Mouse (Mus musculus) G1E (cell line): Measurements from ENCODE around the gene Olfr733. TPM values are rescaled to one million over a fixed set of nuclear protein-coding genes. Genes with fewer than 3 reads are reported as not detected.

ENCODE experiments used
- ATAC-seq: 2 replicates; pipeline ENCODE4 v1.8.0; 2016; ENCODE audit warnings: mild to moderate bottlenecking; ENCODE audit not compliant: insufficient number of reproducible peaks, poor library complexity, low FRiP score, severe bottlenecking; ENCODE audit errors: extremely low read depth
- DNase-seq: peaks from one replicate; pipeline ENCODE4 v3.0.0; 2012; ENCODE audit warnings: low spot score
- H3K27me3 ChIP-seq: 2 replicates; pipeline ENCODE4 v1.6.1; 2012; ENCODE audit warnings: mild to moderate bottlenecking, low read length, inconsistent platforms; ENCODE audit not compliant: insufficient read depth
- H3K36me3 ChIP-seq: replicated peaks from 2 replicates; pipeline ENCODE3; 2012; ENCODE audit warnings: mild to moderate bottlenecking, inconsistent platforms
- H3K4me1 ChIP-seq: 2 replicates; pipeline ENCODE4 v1.6.1; 2012; ENCODE audit warnings: low read depth, low read length, inconsistent platforms, mixed read lengths; ENCODE audit not compliant: insufficient read depth
- H3K4me3 ChIP-seq: 2 replicates; pipeline ENCODE4 v1.5.1; 2012; ENCODE audit warnings: low read depth, mild to moderate bottlenecking, inconsistent platforms, low read length, moderate library complexity, mixed read lengths
- H3K9me3 ChIP-seq: replicated peaks from 2 replicates; pipeline ENCODE4 v1.6.1; 2012; ENCODE audit warnings: inconsistent platforms
- CTCF ChIP-seq: IDR thresholded peaks from 2 replicates; pipeline ENCODE4 v1.5.1; 2012; ENCODE audit warnings: low read depth, low read length, inconsistent platforms, mixed read lengths
- GATA1 ChIP-seq: IDR thresholded peaks from 2 replicates; pipeline ENCODE4 v1.6.1; 2012; ENCODE audit warnings: borderline replicate concordance, low read length, inconsistent platforms, mixed read lengths
- GATA2 ChIP-seq: IDR thresholded peaks from 2 replicates; pipeline ENCODE4 v1.6.1; 2012; ENCODE audit warnings: low read depth, low read length, inconsistent platforms, borderline replicate concordance
- POLR2AphosphoS5 ChIP-seq: IDR thresholded peaks from 2 replicates; pipeline ENCODE4 v1.6.1; 2012; ENCODE audit warnings: low read depth, low read length, inconsistent platforms; ENCODE audit not compliant: insufficient replicate concordance
- TAL1 ChIP-seq: conservative IDR thresholded peaks from 2 replicates; pipeline ENCODE4 v1.6.1; 2012; ENCODE audit warnings: low read depth, low read length, inconsistent platforms, mixed read lengths
- polyA plus RNA-seq: library from polyadenylated mRNA; stranded (reverse); fragments of >175 nt; gene quantifications from 2 replicates; pipeline ENCODE4 v1.2.3, GENCODE M21; 2012
- total RNA-seq, 2 experiments: library from RNA; stranded (forward) in 1 of 2; stranded (reverse) in 1 of 2; fragments of 200-1000 nt in 1 of 2; fragments of >200 nt in 1 of 2; fragmentation: Nextera tagmentation in 1 of 2; gene quantifications; 2 replicates each; pipeline ENCODE4 v1.2.3; 2014 to 2017

Gene Olfr733
- total RNA-seq (2014; fragmentation: Nextera tagmentation) (not detected in 2 replicates), total RNA-seq (2017) (0.16 TPM in 1 of 2 replicates, not detected in the other), polyA plus RNA-seq (not detected in 2 replicates)

- no peaks in the 10 kb centered on the region for H3K27me3 ChIP-seq
- no peak for TF ChIP-seq GATA2
- TF ChIP-seq GATA1 = no peak
- no peak for TF ChIP-seq TAL1
- TF ChIP-seq CTCF = no peak
- no peak for ATAC-seq
These were observed at the start of gene Olfr733 for GRCm38 (mm10) chr14:50301422-50301821. TSS of gene Olfr733 (minus strand) at chr14:50301522.

DNA sequence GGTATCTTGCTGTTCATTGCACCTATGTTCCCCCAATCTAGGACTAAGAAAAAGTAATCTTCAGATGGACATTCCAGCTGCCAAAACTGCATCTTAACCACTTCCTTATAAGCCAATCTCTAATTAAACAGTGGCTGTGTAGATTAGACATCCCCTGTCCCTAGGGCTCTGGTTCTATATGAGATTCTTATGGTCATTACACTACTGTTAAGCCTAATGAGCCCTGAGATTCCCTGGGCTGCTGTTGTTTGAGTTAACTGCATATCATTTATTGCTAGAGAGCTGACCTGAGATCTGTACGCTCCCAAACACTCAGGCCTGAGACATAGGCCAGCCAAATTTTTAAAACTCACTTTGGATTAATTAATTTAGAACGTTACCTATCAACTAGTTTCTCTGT, 47.5 kb upstream of the Olfr733 start, which contains the start of gene Olfr735:
Olfr735 (minus strand) TSS at position 77 of the 400 bp plus-strand sequence.
- no peak for DNase-seq
- H3K9me3 ChIP-seq = no peaks in the 10 kb centered on the region
- TF ChIP-seq GATA2 (no peak), CTCF (no peak), GATA1 (no peak), POLR2AphosphoS5 (no peak), TAL1 (no peak)
- H3K4me1 ChIP-seq = no peaks in the 10 kb centered on the region
- no peak for ATAC-seq
- no peak within 1 kb of the TSS for H3K4me3 ChIP-seq
- no peaks in the 10 kb centered on the region for H3K27me3 ChIP-seq
- no peaks in the 10 kb centered on the region for H3K36me3 ChIP-seq

More at GRCm38 (mm10) chr14:50301422-50301821, at the start of gene Olfr733:
- Histone ChIP-seq H3K4me1 (no peaks in the 10 kb centered on the region), H3K36me3 (no peaks in the 10 kb centered on the region), H3K4me3 (no peak within 1 kb of the TSS), H3K9me3 (no peaks in the 10 kb centered on the region)
- DNase-seq = no peak

- DNase-seq (no peak), ATAC-seq (no peak)
- no peaks in the 10 kb centered on the region for H3K4me1 ChIP-seq
- H3K9me3 ChIP-seq = no peaks in the 10 kb centered on the region
- H3K4me3 ChIP-seq = no peak within 1 kb of the TSS
- no peaks in the 10 kb centered on the region for H3K27me3 ChIP-seq
- H3K36me3 ChIP-seq = no peaks in the 10 kb centered on the region
- TF ChIP-seq GATA2 (no peak), TAL1 (no peak)
These were observed 25.3 kb upstream of the Olfr733 start, which contains the start of gene Olfr734 for GRCm38 (mm10) chr14:50326661-50327060. TSS of gene Olfr734 (minus strand) at chr14:50326761.

GRCm38 (mm10) chr14:50284106-50284505, 17.2 kb downstream of the Olfr733 start, which contains the start of gene Olfr732:
TSS of gene Olfr732 (minus strand) at chr14:50284206.
- TF ChIP-seq POLR2AphosphoS5 (no peak), GATA2 (no peak), TAL1 (no peak), GATA1 (no peak), CTCF (no peak)
- ATAC-seq = no peak
- Histone ChIP-seq H3K36me3 (no peaks in the 10 kb centered on the region), H3K9me3 (no peaks in the 10 kb centered on the region), H3K27me3 (no peaks in the 10 kb centered on the region), H3K4me3 (no peak within 1 kb of the TSS), H3K4me1 (no peaks in the 10 kb centered on the region)
- no peak for DNase-seq

Other genes starting within 250 kb of the Olfr733 start
- not detected in 2 replicates for gene Olfr726, start 210.6 kb downstream of the Olfr733 start, total RNA-seq (2014; fragmentation: Nextera tagmentation)
- gene Olfr726, start 210.6 kb downstream of the Olfr733 start, total RNA-seq (2017) = 0.27 TPM in 1 of 2 replicates, not detected in the other
- not detected in 2 replicates for gene Olfr726, start 210.6 kb downstream of the Olfr733 start, polyA plus RNA-seq
- not detected in 2 replicates for gene Olfr727, start 178.3 kb downstream of the Olfr733 start, total RNA-seq (2014; fragmentation: Nextera tagmentation)
- gene Olfr727, start 178.3 kb downstream of the Olfr733 start, total RNA-seq (2017) = not detected in 2 replicates
- gene Olfr727, start 178.3 kb downstream of the Olfr733 start, polyA plus RNA-seq = not detected in 2 replicates
- gene Olfr728, start 158.8 kb downstream of the Olfr733 start, total RNA-seq (2014; fragmentation: Nextera tagmentation) = not detected in 2 replicates
- gene Olfr728, start 158.8 kb downstream of the Olfr733 start, total RNA-seq (2017) = 0.22 and 0.23 TPM in 2 replicates
- not detected in 2 replicates for gene Olfr728, start 158.8 kb downstream of the Olfr733 start, polyA plus RNA-seq
- not detected in 2 replicates for gene Olfr729, start 148.6 kb downstream of the Olfr733 start, total RNA-seq (2014; fragmentation: Nextera tagmentation)
- gene Olfr729, start 148.6 kb downstream of the Olfr733 start, total RNA-seq (2017) = under 0.01 and 0.05 TPM in 2 replicates
- gene Olfr729, start 148.6 kb downstream of the Olfr733 start, polyA plus RNA-seq = not detected in 2 replicates
- not detected in 2 replicates for gene Olfr730, start 113.3 kb downstream of the Olfr733 start, total RNA-seq (2014; fragmentation: Nextera tagmentation)
- 0.22 and 0.41 TPM in 2 replicates for gene Olfr730, start 113.3 kb downstream of the Olfr733 start, total RNA-seq (2017)
- not detected in 2 replicates for gene Olfr730, start 113.3 kb downstream of the Olfr733 start, polyA plus RNA-seq
- not detected in 2 replicates for gene Olfr731, start 59.7 kb downstream of the Olfr733 start, total RNA-seq (2014; fragmentation: Nextera tagmentation)
- under 0.01 and 0.22 TPM in 2 replicates for gene Olfr731, start 59.7 kb downstream of the Olfr733 start, total RNA-seq (2017)
- not detected in 2 replicates for gene Olfr731, start 59.7 kb downstream of the Olfr733 start, polyA plus RNA-seq
- not detected in 2 replicates for gene Olfr732, start 17.3 kb downstream of the Olfr733 start, total RNA-seq (2014; fragmentation: Nextera tagmentation)
- gene Olfr732, start 17.3 kb downstream of the Olfr733 start, total RNA-seq (2017) = 0.11 TPM in 1 of 2 replicates, not detected in the other
- not detected in 2 replicates for gene Olfr732, start 17.3 kb downstream of the Olfr733 start, polyA plus RNA-seq
- gene Olfr734, start 25.2 kb upstream of the Olfr733 start, total RNA-seq (2014; fragmentation: Nextera tagmentation) = not detected in 2 replicates
- 0.06 and 0.16 TPM in 2 replicates for gene Olfr734, start 25.2 kb upstream of the Olfr733 start, total RNA-seq (2017)
- not detected in 2 replicates for gene Olfr734, start 25.2 kb upstream of the Olfr733 start, polyA plus RNA-seq
- gene Olfr735, start 47.4 kb upstream of the Olfr733 start, total RNA-seq (2014; fragmentation: Nextera tagmentation) = not detected in 2 replicates
- 0.44 TPM in 1 of 2 replicates, not detected in the other for gene Olfr735, start 47.4 kb upstream of the Olfr733 start, total RNA-seq (2017)
- not detected in 2 replicates for gene Olfr735, start 47.4 kb upstream of the Olfr733 start, polyA plus RNA-seq
- gene Tlr11, start 56.4 kb upstream of the Olfr733 start, total RNA-seq (2014; fragmentation: Nextera tagmentation) = not detected in 2 replicates
- gene Tlr11, start 56.4 kb upstream of the Olfr733 start, total RNA-seq (2017) = 0.11 TPM in 1 of 2 replicates, not detected in the other
- not detected in 2 replicates for gene Tlr11, start 56.4 kb upstream of the Olfr733 start, polyA plus RNA-seq
- not detected in 2 replicates for gene Olfr736, start 79.6 kb upstream of the Olfr733 start, total RNA-seq (2014; fragmentation: Nextera tagmentation)
- 0.11 TPM in 1 of 2 replicates, not detected in the other for gene Olfr736, start 79.6 kb upstream of the Olfr733 start, total RNA-seq (2017)
- not detected in 2 replicates for gene Olfr736, start 79.6 kb upstream of the Olfr733 start, polyA plus RNA-seq
- gene Olfr738, start 106.0 kb upstream of the Olfr733 start, total RNA-seq (2014; fragmentation: Nextera tagmentation) = not detected in 2 replicates
- not detected in 2 replicates for gene Olfr738, start 106.0 kb upstream of the Olfr733 start, total RNA-seq (2017)
- gene Olfr738, start 106.0 kb upstream of the Olfr733 start, polyA plus RNA-seq = not detected in 2 replicates
- not detected in 2 replicates for gene Olfr739, start 117.1 kb upstream of the Olfr733 start, total RNA-seq (2014; fragmentation: Nextera tagmentation)
- 0.05 and 0.17 TPM in 2 replicates for gene Olfr739, start 117.1 kb upstream of the Olfr733 start, total RNA-seq (2017)
- gene Olfr739, start 117.1 kb upstream of the Olfr733 start, polyA plus RNA-seq = not detected in 2 replicates
- gene Olfr740, start 144.0 kb upstream of the Olfr733 start, total RNA-seq (2014; fragmentation: Nextera tagmentation) = not detected in 2 replicates
- gene Olfr740, start 144.0 kb upstream of the Olfr733 start, total RNA-seq (2017) = 0.06 and 0.11 TPM in 2 replicates
- gene Olfr740, start 144.0 kb upstream of the Olfr733 start, polyA plus RNA-seq = not detected in 2 replicates
- not detected in 2 replicates for gene Olfr741, start 171.2 kb upstream of the Olfr733 start, total RNA-seq (2014; fragmentation: Nextera tagmentation)
- gene Olfr741, start 171.2 kb upstream of the Olfr733 start, total RNA-seq (2017) = 0.16 TPM in 1 of 2 replicates, not detected in the other
- not detected in 2 replicates for gene Olfr741, start 171.2 kb upstream of the Olfr733 start, polyA plus RNA-seq
- gene Olfr742, start 202.1 kb upstream of the Olfr733 start, total RNA-seq (2014; fragmentation: Nextera tagmentation) = not detected in 2 replicates
- 0.11 TPM in 1 of 2 replicates, not detected in the other for gene Olfr742, start 202.1 kb upstream of the Olfr733 start, total RNA-seq (2017)
- not detected in 2 replicates for gene Olfr742, start 202.1 kb upstream of the Olfr733 start, polyA plus RNA-seq
- not detected in 2 replicates for gene Olfr743, start 220.3 kb upstream of the Olfr733 start, total RNA-seq (2014; fragmentation: Nextera tagmentation)
- gene Olfr743, start 220.3 kb upstream of the Olfr733 start, total RNA-seq (2017) = 0.22 and 0.23 TPM in 2 replicates
- gene Olfr743, start 220.3 kb upstream of the Olfr733 start, polyA plus RNA-seq = not detected in 2 replicates